Mouse (Mus musculus): ENCODE measurements at regions not wholly inside any gene's neighbourhood (a gene's known extent, or its start where the extent isn't known, plus 50 kb on each side); places are given as distances from the start of the nearest gene placed in this dataset.

- no peak for ATAC-seq (ENCODE audit: insufficient number of reproducible peaks, low FRiP score, low TSS enrichment, low read depth)
- WGBS = 87% methylated on average over 1 of the region's 1 CpGs
These were observed 249.4 kb downstream of the Mex3b start for GRCm38 (mm10) chr7:83116487-83116886.

GRCm38 (mm10) chr7:83117065-83117464, 249.9 kb downstream of the Mex3b start:
- DNase-seq (ENCODE audit: low spot score) (no peak), ATAC-seq (ENCODE audit: insufficient number of reproducible peaks, low FRiP score, low TSS enrichment, low read depth) (no peak)
- Histone ChIP-seq H3K4me2 (ENCODE audit: low read depth, severe bottlenecking) (no peak overlapping the region), H3K27ac (replicated peaks; ENCODE audit: low read depth, low read length) (no peak overlapping the region), H3K36me3 (ENCODE audit: control insufficient read depth, insufficient read depth, low read length) (no peaks in the 10 kb centered on the region), H3K4me3 (ENCODE audit: low read depth, low read length) (no peak overlapping the region), H3K4me1 (ENCODE audit: control insufficient read depth, insufficient read depth, low read length) (no peaks in the 10 kb centered on the region), H3K9me3 (ENCODE audit: control insufficient read depth, low read length) (no peaks in the 10 kb centered on the region), H3K9ac (ENCODE audit: low read length) (no peak overlapping the region), H3K27me3 (ENCODE audit: control insufficient read depth, insufficient read depth, low read length) (no peaks in the 10 kb centered on the region)
- 87% methylated on average over 3 of the region's 3 CpGs for WGBS

More at GRCm38 (mm10) chr7:83116487-83116886, 249.4 kb downstream of the Mex3b start:
- Histone ChIP-seq H3K4me3 (ENCODE audit: low read depth, low read length) (no peak overlapping the region), H3K27ac (replicated peaks; ENCODE audit: low read depth, low read length) (no peak overlapping the region), H3K9ac (ENCODE audit: low read length) (no peak overlapping the region), H3K36me3 (ENCODE audit: control insufficient read depth, insufficient read depth, low read length) (no peaks in the 10 kb centered on the region), H3K27me3 (ENCODE audit: control insufficient read depth, insufficient read depth, low read length) (no peaks in the 10 kb centered on the region), H3K4me2 (ENCODE audit: low read depth, severe bottlenecking) (no peak overlapping the region), H3K4me1 (ENCODE audit: control insufficient read depth, insufficient read depth, low read length) (no peaks in the 10 kb centered on the region), H3K9me3 (ENCODE audit: control insufficient read depth, low read length) (no peaks in the 10 kb centered on the region)
- DNase-seq (ENCODE audit: low spot score) = no peak

GRCm38 (mm10) chr7:83126196-83126595, 259.1 kb downstream of the Mex3b start:
- 87% methylated on average over 4 of the region's 4 CpGs for WGBS
- no peak for DNase-seq (ENCODE audit: low spot score)
- H3K36me3 ChIP-seq (ENCODE audit: control insufficient read depth, insufficient read depth, low read length) = no peaks in the 10 kb centered on the region
- H3K4me1 ChIP-seq (ENCODE audit: control insufficient read depth, insufficient read depth, low read length) = no peaks in the 10 kb centered on the region
- ATAC-seq (ENCODE audit: insufficient number of reproducible peaks, low FRiP score, low TSS enrichment, low read depth) = no peak
- H3K27me3 ChIP-seq (ENCODE audit: control insufficient read depth, insufficient read depth, low read length) = no peaks in the 10 kb centered on the region
- H3K9ac ChIP-seq (ENCODE audit: low read length) = no peak overlapping the region
- H3K4me2 ChIP-seq (ENCODE audit: low read depth, severe bottlenecking) = no peak overlapping the region
- H3K27ac ChIP-seq (replicated peaks; ENCODE audit: low read depth, low read length) = no peak overlapping the region
- no peaks in the 10 kb centered on the region for H3K9me3 ChIP-seq (ENCODE audit: control insufficient read depth, low read length)
- no peak overlapping the region for H3K4me3 ChIP-seq (ENCODE audit: low read depth, low read length)

GRCm38 (mm10) chr7:83140216-83140615, 273.1 kb downstream of the Mex3b start:
- no peaks in the 10 kb centered on the region for H3K27me3 ChIP-seq (ENCODE audit: control insufficient read depth, insufficient read depth, low read length)
- H3K4me3 ChIP-seq (ENCODE audit: low read depth, low read length) = no peak overlapping the region
- no peak overlapping the region for H3K9ac ChIP-seq (ENCODE audit: low read length)
- no peaks in the 10 kb centered on the region for H3K9me3 ChIP-seq (ENCODE audit: control insufficient read depth, low read length)
- H3K4me1 ChIP-seq (ENCODE audit: control insufficient read depth, insufficient read depth, low read length) = no peaks in the 10 kb centered on the region
- H3K27ac ChIP-seq (replicated peaks; ENCODE audit: low read depth, low read length) = no peak overlapping the region
- ATAC-seq (ENCODE audit: insufficient number of reproducible peaks, low FRiP score, low TSS enrichment, low read depth) (no peak), DNase-seq (ENCODE audit: low spot score) (no peak)
- 37% methylated on average over 4 of the region's 4 CpGs for WGBS
- no peaks in the 10 kb centered on the region for H3K36me3 ChIP-seq (ENCODE audit: control insufficient read depth, insufficient read depth, low read length)
- H3K4me2 ChIP-seq (ENCODE audit: low read depth, severe bottlenecking) = no peak overlapping the region

- Histone ChIP-seq H3K36me3 (ENCODE audit: control insufficient read depth, insufficient read depth, low read length) (no peaks in the 10 kb centered on the region), H3K27me3 (ENCODE audit: control insufficient read depth, insufficient read depth, low read length) (no peaks in the 10 kb centered on the region), H3K27ac (replicated peaks; ENCODE audit: low read depth, low read length) (no peak overlapping the region), H3K4me3 (ENCODE audit: low read depth, low read length) (no peak overlapping the region), H3K4me2 (ENCODE audit: low read depth, severe bottlenecking) (no peak overlapping the region), H3K4me1 (ENCODE audit: control insufficient read depth, insufficient read depth, low read length) (no peaks in the 10 kb centered on the region), H3K9ac (ENCODE audit: low read length) (no peak overlapping the region), H3K9me3 (ENCODE audit: control insufficient read depth, low read length) (no peaks in the 10 kb centered on the region)
- no peak for ATAC-seq (ENCODE audit: insufficient number of reproducible peaks, low FRiP score, low TSS enrichment, low read depth)
- DNase-seq (ENCODE audit: low spot score) = no peak
- 88% methylated on average over 3 of the region's 3 CpGs for WGBS
These were observed 273.5 kb downstream of the Mex3b start for GRCm38 (mm10) chr7:83140658-83141057.

- no peak overlapping the region for H3K4me2 ChIP-seq (ENCODE audit: low read depth, severe bottlenecking)
- H3K4me1 ChIP-seq (ENCODE audit: control insufficient read depth, insufficient read depth, low read length) = no peaks in the 10 kb centered on the region
- H3K27me3 ChIP-seq (ENCODE audit: control insufficient read depth, insufficient read depth, low read length) = no peaks in the 10 kb centered on the region
- ATAC-seq (ENCODE audit: insufficient number of reproducible peaks, low FRiP score, low TSS enrichment, low read depth) = no peak
- no peak for DNase-seq (ENCODE audit: low spot score)
- H3K9ac ChIP-seq (ENCODE audit: low read length) = no peak overlapping the region
- no peak overlapping the region for H3K4me3 ChIP-seq (ENCODE audit: low read depth, low read length)
- H3K36me3 ChIP-seq (ENCODE audit: control insufficient read depth, insufficient read depth, low read length) = no peaks in the 10 kb centered on the region
- WGBS = 81% methylated on average over 5 of the region's 5 CpGs
- no peaks in the 10 kb centered on the region for H3K9me3 ChIP-seq (ENCODE audit: control insufficient read depth, low read length)
- no peak overlapping the region for H3K27ac ChIP-seq (replicated peaks; ENCODE audit: low read depth, low read length)
These were observed 276.9 kb downstream of the Mex3b start for GRCm38 (mm10) chr7:83144018-83144417.

- Histone ChIP-seq H3K9ac (ENCODE audit: low read length) (no peak overlapping the region), H3K4me2 (ENCODE audit: low read depth, severe bottlenecking) (no peak overlapping the region), H3K27ac (replicated peaks; ENCODE audit: low read depth, low read length) (no peak overlapping the region), H3K9me3 (ENCODE audit: control insufficient read depth, low read length) (no peaks in the 10 kb centered on the region), H3K4me3 (ENCODE audit: low read depth, low read length) (no peak overlapping the region), H3K27me3 (ENCODE audit: control insufficient read depth, insufficient read depth, low read length) (no peaks in the 10 kb centered on the region), H3K4me1 (ENCODE audit: control insufficient read depth, insufficient read depth, low read length) (no peaks in the 10 kb centered on the region), H3K36me3 (ENCODE audit: control insufficient read depth, insufficient read depth, low read length) (no peaks in the 10 kb centered on the region)
- DNase-seq (ENCODE audit: low spot score) (no peak), ATAC-seq (ENCODE audit: insufficient number of reproducible peaks, low FRiP score, low TSS enrichment, low read depth) (no peak)
- 93% methylated on average over 5 of the region's 5 CpGs for WGBS
These were observed 278.4 kb downstream of the Mex3b start for GRCm38 (mm10) chr7:83145551-83145950.

- Histone ChIP-seq H3K9me3 (ENCODE audit: control insufficient read depth, low read length) (no peaks in the 10 kb centered on the region), H3K4me2 (ENCODE audit: low read depth, severe bottlenecking) (no peak overlapping the region), H3K4me1 (ENCODE audit: control insufficient read depth, insufficient read depth, low read length) (no peaks in the 10 kb centered on the region), H3K9ac (ENCODE audit: low read length) (no peak overlapping the region), H3K36me3 (ENCODE audit: control insufficient read depth, insufficient read depth, low read length) (no peaks in the 10 kb centered on the region), H3K27ac (replicated peaks; ENCODE audit: low read depth, low read length) (no peak overlapping the region), H3K27me3 (ENCODE audit: control insufficient read depth, insufficient read depth, low read length) (no peaks in the 10 kb centered on the region), H3K4me3 (ENCODE audit: low read depth, low read length) (no peak overlapping the region)
- 81% methylated on average over 2 of the region's 2 CpGs for WGBS
- DNase-seq (ENCODE audit: low spot score) = no peak
- ATAC-seq (ENCODE audit: insufficient number of reproducible peaks, low FRiP score, low TSS enrichment, low read depth) = no peak
These were observed 294.1 kb downstream of the Mex3b start for GRCm38 (mm10) chr7:83161226-83161625.

GRCm38 (mm10) chr7:83162868-83163267, 295.7 kb downstream of the Mex3b start:
- H3K9me3 ChIP-seq (ENCODE audit: control insufficient read depth, low read length) = no peaks in the 10 kb centered on the region
- H3K36me3 ChIP-seq (ENCODE audit: control insufficient read depth, insufficient read depth, low read length) = no peaks in the 10 kb centered on the region
- no peak overlapping the region for H3K4me2 ChIP-seq (ENCODE audit: low read depth, severe bottlenecking)
- H3K9ac ChIP-seq (ENCODE audit: low read length) = no peak overlapping the region
- WGBS = 86% methylated on average over 3 of the region's 3 CpGs
- no peaks in the 10 kb centered on the region for H3K4me1 ChIP-seq (ENCODE audit: control insufficient read depth, insufficient read depth, low read length)
- H3K27ac ChIP-seq (replicated peaks; ENCODE audit: low read depth, low read length) = no peak overlapping the region
- no peak overlapping the region for H3K4me3 ChIP-seq (ENCODE audit: low read depth, low read length)
- no peaks in the 10 kb centered on the region for H3K27me3 ChIP-seq (ENCODE audit: control insufficient read depth, insufficient read depth, low read length)
- DNase-seq (ENCODE audit: low spot score) = no peak
- no peak for ATAC-seq (ENCODE audit: insufficient number of reproducible peaks, low FRiP score, low TSS enrichment, low read depth)
